Mouse (Mus musculus) C2C12 (cell line): ENCODE measurements around the gene Gkap1. TPM values are rescaled to one million over a fixed set of nuclear protein-coding genes. Genes with fewer than 3 reads are reported as not detected.

ENCODE experiments used
- H3K27me3 ChIP-seq: one replicate; pipeline ENCODE4 v1.6.1; 2011; ENCODE audit not compliant: control insufficient read depth, insufficient read depth, insufficient read length
- H3K36me3 ChIP-seq: one replicate; pipeline ENCODE4 v1.6.1; 2011; ENCODE audit not compliant: control insufficient read depth, insufficient read depth
- H3K4me3 ChIP-seq: one replicate; pipeline ENCODE4 v1.5.1; 2011; ENCODE audit warnings: mild to moderate bottlenecking, control low read depth; ENCODE audit not compliant: poor library complexity, insufficient read depth, severe bottlenecking
- H3K79me2 ChIP-seq: one replicate; pipeline ENCODE4 v1.6.1; 2011; ENCODE audit not compliant: control insufficient read depth, insufficient read depth
- H3K79me3 ChIP-seq: one replicate; pipeline ENCODE4 v1.6.1; 2011; ENCODE audit warnings: low read depth, control low read depth
- H3ac ChIP-seq: one replicate; pipeline ENCODE3; 2011; ENCODE audit warnings: low read depth; ENCODE audit not compliant: control insufficient read depth, insufficient read length
- CEBPB ChIP-seq: IDR thresholded peaks from one replicate; pipeline ENCODE4 v1.6.1; 2011; ENCODE audit warnings: low read depth, mild to moderate bottlenecking, control low read depth, moderate library complexity
- CTCF ChIP-seq: IDR thresholded peaks from one replicate; pipeline ENCODE4 v1.5.1; 2011; ENCODE audit not compliant: control insufficient read depth, insufficient read depth, insufficient read length
- FOSL1 ChIP-seq: IDR thresholded peaks from one replicate; pipeline ENCODE4 v1.8.0; 2011; ENCODE audit warnings: mild to moderate bottlenecking, low read length; ENCODE audit not compliant: poor library complexity, insufficient read depth, severe bottlenecking
- MAX ChIP-seq: IDR thresholded peaks from one replicate; pipeline ENCODE4 v1.6.1; 2011; ENCODE audit warnings: mild to moderate bottlenecking, control low read depth
- MYOD1 ChIP-seq: IDR thresholded peaks from one replicate; pipeline ENCODE4 v1.6.1; 2011; ENCODE audit warnings: low read depth; ENCODE audit not compliant: control insufficient read depth, insufficient read length
- MYOG ChIP-seq: IDR thresholded peaks from one replicate; pipeline ENCODE4 v1.6.1; 2011; ENCODE audit not compliant: control insufficient read depth, insufficient read length; ENCODE audit errors: extremely low read depth
- USF1 ChIP-seq: IDR thresholded peaks from one replicate; pipeline ENCODE4 v1.6.1; 2011; ENCODE audit warnings: low read depth, mild to moderate bottlenecking, control low read depth, moderate library complexity
- polyA plus RNA-seq: library from polyadenylated mRNA; unstranded; fragments of >200 nt; fragmentation: generic; extraction: Trizol; gene quantifications from one replicate; pipeline ENCODE4 v1.2.1, GENCODE M21; 2012; ENCODE audit warnings: missing spikeins

Gene Gkap1
- polyA plus RNA-seq, 1 experiment = 12.2 TPM

- H3ac ChIP-seq = no peak overlapping the region
- no peak for TF ChIP-seq MAX
- TF ChIP-seq MYOD1 = no peak
- no peak for TF ChIP-seq FOSL1
- TF ChIP-seq USF1 = no peak
- TF ChIP-seq CTCF = no peak
- no peak for TF ChIP-seq CEBPB
- no peak for TF ChIP-seq MYOG
- no peaks in the 10 kb centered on the region for H3K27me3 ChIP-seq
- H3K4me3 ChIP-seq = no peak overlapping the region
- peaks cover 100% of the 10 kb centered on the region for H3K79me2 ChIP-seq
- peaks cover 99% of the 10 kb centered on the region for H3K79me3 ChIP-seq
- peaks cover 17% of the 10 kb centered on the region for H3K36me3 ChIP-seq
Measured at GRCm38 (mm10) chr13:58204202-58204601, 71.3 kb downstream of the Gkap1 start.

DNA sequence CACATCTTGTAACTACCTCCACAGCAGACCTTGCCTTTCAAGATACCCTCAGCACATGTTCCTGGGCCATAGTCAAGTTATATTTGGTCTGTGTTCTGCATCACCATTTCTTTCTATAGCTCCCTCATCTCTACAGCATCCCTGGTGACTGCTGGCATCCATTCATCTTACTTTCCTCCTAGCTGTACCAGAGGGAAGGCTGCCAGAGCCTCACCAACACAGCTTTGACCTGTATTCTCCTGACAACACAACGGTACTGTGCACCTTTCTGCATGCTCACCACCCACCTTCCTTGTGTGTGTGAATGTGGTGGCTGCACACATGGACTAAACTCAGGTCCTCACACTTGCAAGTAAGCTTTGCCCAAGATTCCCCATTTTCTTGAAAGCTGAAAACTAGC is 72.6 kb downstream of the Gkap1 start:
- peaks cover 100% of the 10 kb centered on the region for H3K79me2 ChIP-seq
- no peaks in the 10 kb centered on the region for H3K27me3 ChIP-seq
- H3K79me3 ChIP-seq = peaks cover 97% of the 10 kb centered on the region
- H3K36me3 ChIP-seq = peaks cover 27% of the 10 kb centered on the region
- no peak overlapping the region for H3K4me3 ChIP-seq
- no peak overlapping the region for H3ac ChIP-seq
- TF ChIP-seq CTCF = no peak
- TF ChIP-seq MYOG = no peak
- TF ChIP-seq MYOD1 = no peak
- TF ChIP-seq MAX = no peak
- no peak for TF ChIP-seq USF1
- no peak for TF ChIP-seq FOSL1
- TF ChIP-seq CEBPB = no peak

DNA sequence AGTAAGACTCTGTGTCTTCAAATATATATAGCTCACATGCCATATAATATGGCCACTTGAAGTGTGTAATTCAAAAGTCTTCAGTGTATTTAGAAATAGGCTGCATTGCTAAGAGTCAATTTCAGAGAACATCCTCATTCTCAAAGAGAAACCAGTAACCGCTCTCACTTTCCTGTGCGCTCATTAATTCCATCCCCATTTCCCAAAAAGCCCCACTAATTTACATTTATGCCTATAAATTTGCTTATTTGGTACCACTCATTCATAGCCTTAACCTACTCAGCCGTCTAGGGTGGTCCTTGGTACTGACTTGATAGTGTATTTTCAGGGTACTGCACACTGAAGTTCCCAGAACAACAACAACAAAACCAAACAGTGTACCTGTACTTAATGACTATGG is 73.6 kb downstream of the Gkap1 start:
- Histone ChIP-seq H3K79me3 (peaks cover 97% of the 10 kb centered on the region), H3K36me3 (peaks cover 35% of the 10 kb centered on the region), H3K79me2 (peaks cover 100% of the 10 kb centered on the region), H3K4me3 (no peak overlapping the region), H3K27me3 (no peaks in the 10 kb centered on the region), H3ac (no peak overlapping the region)
- TF ChIP-seq USF1 (no peak), CTCF (no peak), CEBPB (no peak), MYOD1 (no peak), FOSL1 (no peak), MAX (no peak), MYOG (no peak)

DNA sequence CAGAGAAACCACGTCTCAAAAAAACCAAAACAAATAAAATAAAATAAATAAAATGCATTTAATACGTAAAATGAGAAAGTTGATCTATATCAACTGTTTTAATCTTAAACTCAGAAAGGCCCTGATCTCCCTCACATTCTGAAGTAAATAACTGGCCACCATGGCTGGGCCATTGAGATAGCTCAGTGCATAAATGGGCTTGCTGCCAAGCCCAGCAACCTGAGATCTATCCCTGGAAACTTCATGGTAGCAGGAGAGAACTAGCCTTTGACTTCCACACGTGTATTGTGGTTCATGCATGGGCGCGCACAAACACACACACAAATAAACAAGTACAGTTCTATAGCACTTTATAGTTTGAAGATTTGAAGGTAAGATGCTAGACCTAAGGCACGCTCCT is 74.2 kb downstream of the Gkap1 start:
- Histone ChIP-seq H3K27me3 (no peaks in the 10 kb centered on the region), H3K79me3 (peaks cover 96% of the 10 kb centered on the region), H3K4me3 (no peak overlapping the region), H3K79me2 (peaks cover 100% of the 10 kb centered on the region), H3K36me3 (peaks cover 34% of the 10 kb centered on the region), H3ac (no peak overlapping the region)
- TF ChIP-seq FOSL1 = no peak
- no peak for TF ChIP-seq CTCF
- TF ChIP-seq MYOD1 = no peak
- TF ChIP-seq MYOG = no peak
- TF ChIP-seq USF1 = no peak
- no peak for TF ChIP-seq CEBPB

GRCm38 (mm10) chr13:58197981-58198640 is 77.4 kb downstream of the Gkap1 start:
- H3ac ChIP-seq = no peak overlapping the region
- peaks cover 43% of the 10 kb centered on the region for H3K36me3 ChIP-seq
- peaks cover 87% of the 10 kb centered on the region for H3K79me2 ChIP-seq
- no peak for TF ChIP-seq MYOD1
- TF ChIP-seq CTCF = no peak
- no peak for TF ChIP-seq MYOG
- TF ChIP-seq CEBPB = no peak
- TF ChIP-seq USF1 = no peak
- no peak for TF ChIP-seq FOSL1
- TF ChIP-seq MAX = no peak
- H3K27me3 ChIP-seq = no peaks in the 10 kb centered on the region
- H3K79me3 ChIP-seq = peaks cover 75% of the 10 kb centered on the region
- H3K4me3 ChIP-seq = no peak overlapping the region

- no peak overlapping the region for H3ac ChIP-seq
- peaks cover 44% of the 10 kb centered on the region for H3K36me3 ChIP-seq
- H3K79me2 ChIP-seq = peaks cover 78% of the 10 kb centered on the region
- H3K4me3 ChIP-seq = no peak overlapping the region
- no peak for TF ChIP-seq USF1
- TF ChIP-seq CTCF = no peak
- no peak for TF ChIP-seq FOSL1
- TF ChIP-seq MYOD1 = no peak
- no peak for TF ChIP-seq CEBPB
- TF ChIP-seq MYOG = no peak
- TF ChIP-seq MAX = no peak
- H3K79me3 ChIP-seq = peaks cover 67% of the 10 kb centered on the region
- no peaks in the 10 kb centered on the region for H3K27me3 ChIP-seq
Measured at GRCm38 (mm10) chr13:58197211-58197610, 78.3 kb downstream of the Gkap1 start.
